Mouse (Mus musculus) MN1 (cell line): ENCODE results near the gene Gm49358.

Experiments used
- DNase-seq: peaks from one replicate; pipeline ENCODE4 v3.0.0-alpha.2; 2016; ENCODE audit warnings: low spot score

The Gm49358 gene

DNA sequence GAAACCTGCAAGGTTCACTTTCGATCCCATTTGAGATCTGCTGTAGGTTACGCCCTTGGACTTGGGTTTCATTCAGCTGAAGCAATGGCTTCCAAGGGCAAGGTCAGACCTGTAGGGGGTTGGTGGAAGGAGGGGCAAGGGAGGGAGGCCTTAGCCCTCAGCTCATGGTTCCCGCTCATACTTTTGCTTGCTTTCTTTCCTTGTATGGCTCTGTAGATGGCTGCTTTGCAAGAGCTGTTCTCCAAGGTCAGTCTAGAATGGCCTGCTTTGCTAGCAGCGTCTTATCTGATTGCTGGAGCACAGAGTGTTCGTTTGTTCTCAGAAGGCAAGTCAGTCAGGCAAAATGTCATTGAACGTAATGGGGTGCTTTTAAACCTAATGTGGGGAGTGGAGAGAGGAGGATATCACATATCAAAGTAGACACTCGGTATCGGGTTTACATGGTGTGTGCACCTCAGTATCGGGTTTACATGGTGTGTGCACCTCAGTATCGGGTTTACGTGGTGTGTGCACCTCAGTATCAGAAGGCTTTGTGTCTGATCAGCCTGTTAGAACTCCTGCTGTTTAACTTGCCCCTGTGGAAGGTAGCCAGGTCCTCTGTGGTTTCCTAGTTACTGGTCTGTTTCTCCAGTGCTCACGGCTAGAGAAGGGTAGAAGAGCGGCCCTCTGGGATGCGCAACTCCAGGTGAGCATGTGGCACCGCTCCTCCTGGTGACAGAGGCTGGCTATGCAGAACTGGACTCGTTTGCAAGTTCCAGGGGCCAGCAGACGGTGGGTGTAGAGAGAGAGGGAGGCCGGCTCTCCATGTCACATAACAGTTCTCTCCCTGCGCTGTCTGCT lies 50.7 kb downstream of the Gm49358 start:
- DNase-seq: no peak

DNA sequence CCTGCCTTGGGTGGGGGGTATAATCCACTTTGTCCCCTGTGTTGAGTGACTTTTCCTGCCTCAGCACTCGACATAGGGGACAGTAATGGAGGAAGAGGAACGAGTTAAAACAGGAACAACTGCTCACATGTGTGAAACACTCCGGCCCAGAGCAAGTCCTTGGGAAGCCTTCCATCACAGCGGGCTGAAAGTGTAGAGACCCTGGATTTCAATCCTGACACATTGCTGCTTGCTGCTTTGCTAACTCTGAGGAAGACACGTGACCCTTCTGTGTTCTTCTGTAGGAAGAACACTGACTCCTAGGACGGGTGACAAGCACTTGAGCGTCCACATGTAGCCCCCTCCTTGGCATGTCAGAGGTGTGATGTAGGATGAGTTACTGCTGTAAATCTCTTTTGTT lies 51.4 kb downstream of the Gm49358 start:
- no peak for DNase-seq

- DNase-seq: no peak
These were observed 55.9 kb downstream of the Gm49358 start for GRCm38 (mm10) chr10:86819649-86820165.

DNA sequence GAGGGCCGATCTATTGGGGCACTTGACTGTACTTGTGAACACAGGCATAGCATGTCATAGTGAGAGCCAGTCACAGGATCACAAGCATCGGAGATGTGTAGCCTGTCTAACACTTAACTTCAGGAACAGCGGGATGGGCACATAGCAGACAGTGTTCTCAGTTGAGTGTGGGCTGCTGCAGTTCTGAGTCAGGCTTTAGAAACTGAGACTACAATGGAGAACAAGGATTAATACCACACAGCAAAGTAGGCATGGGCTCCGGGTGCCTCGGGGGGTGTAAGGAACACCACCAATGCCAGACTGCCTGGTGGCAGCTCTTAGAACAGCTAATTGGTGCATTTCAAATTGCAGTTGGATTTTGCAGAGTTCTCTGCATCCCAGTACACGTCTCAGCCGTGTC lies 57.2 kb downstream of the Gm49358 start:
- DNase-seq: no peak

GRCm38 (mm10) chr10:86824093-86824492 lies 60.3 kb downstream of the Gm49358 start:
- no peak for DNase-seq

DNA sequence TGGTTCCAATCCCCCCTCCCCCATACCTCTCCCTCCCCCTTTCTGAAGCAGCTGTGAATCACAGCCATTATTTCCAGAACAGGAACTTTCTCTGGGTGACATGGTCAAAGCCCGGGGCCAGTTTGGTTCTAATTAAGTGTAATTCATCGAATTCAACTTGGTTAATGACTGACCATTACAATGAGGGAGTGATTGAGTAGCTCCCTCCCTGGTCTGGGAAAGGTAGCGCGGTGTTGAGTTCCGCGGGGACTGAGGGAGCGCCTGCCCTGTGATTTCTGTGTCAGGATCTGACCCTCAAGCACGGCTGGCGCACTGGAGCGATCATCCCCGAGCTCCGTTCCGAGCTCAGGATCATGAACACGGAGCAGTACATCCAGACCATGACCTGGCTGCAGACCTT lies 61.1 kb downstream of the Gm49358 start:
- DNase-seq: no peak

DNA sequence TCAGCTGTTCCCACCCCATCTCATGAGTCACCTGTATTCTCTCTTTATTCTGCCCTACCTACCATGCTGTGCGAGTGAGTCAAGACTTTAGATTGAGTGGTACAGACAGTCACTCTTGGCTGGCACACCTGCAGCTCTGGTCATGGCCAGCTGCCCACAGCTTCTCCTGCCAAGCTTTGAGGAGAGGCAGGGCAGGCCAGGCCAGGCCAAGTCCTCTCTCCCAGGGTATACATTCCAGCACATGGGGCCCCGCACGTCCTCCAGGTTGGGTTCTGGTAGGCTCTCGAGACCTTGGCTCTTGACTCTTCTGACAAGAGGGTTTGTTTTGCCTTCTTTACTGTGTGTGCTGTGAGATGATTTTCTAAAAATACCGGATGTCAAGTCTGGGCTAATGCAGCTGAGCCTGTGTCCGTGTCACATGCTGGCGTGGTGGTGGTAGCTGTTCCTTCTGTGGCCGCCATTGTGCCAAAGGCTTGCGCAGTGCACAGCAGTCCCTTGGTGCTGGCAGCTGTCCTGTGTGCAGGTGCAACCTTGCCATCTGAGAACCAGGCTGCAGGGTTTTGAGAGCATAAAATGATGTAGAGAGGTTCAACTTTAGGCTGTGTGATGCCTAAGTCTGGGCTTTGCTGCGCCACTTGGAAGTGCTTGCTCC lies 62.2 kb downstream of the Gm49358 start:
- no peak for DNase-seq

GRCm38 (mm10) chr10:86826929-86827328 lies 63.2 kb downstream of the Gm49358 start:
- no peak for DNase-seq

DNA sequence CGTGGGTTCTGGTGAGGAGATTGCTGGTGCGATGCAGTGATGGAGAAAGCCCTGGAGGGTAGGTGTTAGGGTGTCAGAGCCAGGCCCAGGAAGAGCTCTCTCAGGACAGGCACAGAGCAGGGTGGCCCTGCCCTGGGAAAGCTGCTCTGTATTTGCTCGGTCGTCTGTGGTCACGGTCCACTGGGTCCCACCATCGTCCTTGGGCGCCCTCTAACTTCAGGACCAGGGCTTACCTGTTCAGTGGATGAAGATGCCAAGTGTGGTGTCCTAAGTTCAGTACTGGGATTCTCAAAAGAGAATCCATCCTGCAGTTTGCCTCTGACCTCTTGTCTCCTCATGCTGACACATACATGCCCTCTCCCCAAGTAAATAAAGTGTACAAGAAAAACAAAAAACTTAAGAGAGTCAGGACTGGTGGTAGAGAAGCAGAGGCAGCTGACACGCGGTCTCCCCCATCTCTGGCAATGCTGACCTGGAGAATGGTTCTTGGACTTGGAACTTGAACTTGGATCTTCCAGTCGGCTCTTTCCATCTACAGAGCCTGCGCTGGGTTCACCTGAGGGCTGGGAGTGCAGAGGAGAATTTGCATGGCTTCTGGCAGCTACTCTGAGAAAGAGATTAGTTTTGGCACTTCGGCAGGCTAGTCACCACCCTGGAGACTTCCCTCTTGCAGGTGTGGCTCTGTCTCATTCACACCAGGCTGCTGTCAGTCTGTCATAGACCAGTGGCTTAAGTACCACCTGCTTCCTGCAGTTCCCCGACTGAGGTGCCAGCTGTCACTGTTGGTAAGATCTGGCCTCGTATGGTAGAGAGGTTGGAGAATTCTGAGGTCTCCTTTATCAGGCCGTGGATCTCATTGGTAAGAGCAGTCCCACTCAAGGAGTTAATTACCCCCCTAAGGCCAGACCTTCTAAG lies 64.7 kb downstream of the Gm49358 start:
- no peak for DNase-seq

- no peak for DNase-seq
These were observed 65.7 kb downstream of the Gm49358 start for GRCm38 (mm10) chr10:86829515-86829914.

DNA sequence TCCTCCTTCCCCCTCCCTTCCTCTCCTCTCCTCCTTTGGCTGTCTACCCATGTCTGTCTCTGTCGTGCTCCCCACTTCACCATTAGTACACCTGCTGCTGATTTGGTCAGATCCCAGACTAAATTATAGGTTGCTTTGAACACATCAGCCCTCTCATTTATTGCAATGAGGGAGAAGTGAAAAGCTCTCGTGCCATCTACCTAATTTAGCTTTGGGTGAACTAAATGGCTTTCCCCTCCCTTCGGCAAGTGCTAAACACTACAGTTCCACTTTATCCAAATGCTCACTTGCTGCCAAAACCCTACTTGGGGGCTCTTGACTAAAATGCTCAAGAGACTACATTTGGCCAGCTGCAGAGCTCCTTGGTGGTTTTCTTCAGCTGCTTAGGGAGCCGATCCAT lies 73.0 kb downstream of the Gm49358 start:
- no peak for DNase-seq

GRCm38 (mm10) chr10:86838827-86839226 lies 75.1 kb downstream of the Gm49358 start:
- no peak for DNase-seq

DNA sequence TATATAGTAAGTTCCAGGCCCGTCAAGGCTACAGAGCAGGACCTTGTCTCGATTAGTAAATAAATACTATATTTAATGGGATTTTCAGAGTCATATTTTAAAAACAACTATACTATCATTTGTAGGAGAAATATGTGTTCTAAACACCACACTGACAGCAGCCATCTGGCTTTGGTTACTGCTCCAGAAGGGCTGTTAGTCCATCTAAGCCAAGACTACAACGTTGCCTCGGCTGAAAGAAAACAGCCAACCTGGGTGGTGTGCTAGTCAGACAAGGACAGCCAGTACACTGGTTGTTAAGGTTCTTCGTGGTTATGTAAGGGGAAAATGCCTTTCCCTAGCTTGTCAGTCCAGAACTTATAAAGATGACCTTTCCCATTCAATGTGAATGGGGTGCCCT lies 78.9 kb downstream of the Gm49358 start:
- DNase-seq: no peak

DNA sequence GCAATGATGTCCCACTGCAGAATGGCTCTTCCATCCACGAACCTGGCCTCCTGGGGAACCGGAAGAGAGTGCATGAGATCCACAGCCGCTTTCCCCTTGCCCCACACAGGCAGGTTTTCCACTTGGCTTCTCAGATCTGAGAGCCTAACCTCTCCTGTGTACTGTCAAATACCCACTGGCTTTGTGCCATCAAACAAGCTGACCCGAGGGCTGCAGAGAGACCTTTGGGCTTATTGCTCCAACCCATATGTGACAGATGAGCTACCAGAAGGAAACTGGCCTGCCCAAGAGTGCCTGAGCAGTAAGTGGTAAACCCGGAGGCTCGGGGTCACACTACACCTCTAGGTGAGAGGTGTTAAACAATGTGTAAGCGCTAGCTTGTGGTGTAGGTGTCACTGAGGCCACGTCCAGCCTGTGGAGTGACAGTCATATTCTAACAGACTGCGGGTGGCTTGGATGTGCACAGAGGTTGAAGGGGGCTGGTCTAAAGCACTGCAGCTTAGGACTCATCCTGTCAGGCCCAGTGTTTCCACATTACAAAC lies 83.2 kb downstream of the Gm49358 start:
- DNase-seq: no peak

DNA sequence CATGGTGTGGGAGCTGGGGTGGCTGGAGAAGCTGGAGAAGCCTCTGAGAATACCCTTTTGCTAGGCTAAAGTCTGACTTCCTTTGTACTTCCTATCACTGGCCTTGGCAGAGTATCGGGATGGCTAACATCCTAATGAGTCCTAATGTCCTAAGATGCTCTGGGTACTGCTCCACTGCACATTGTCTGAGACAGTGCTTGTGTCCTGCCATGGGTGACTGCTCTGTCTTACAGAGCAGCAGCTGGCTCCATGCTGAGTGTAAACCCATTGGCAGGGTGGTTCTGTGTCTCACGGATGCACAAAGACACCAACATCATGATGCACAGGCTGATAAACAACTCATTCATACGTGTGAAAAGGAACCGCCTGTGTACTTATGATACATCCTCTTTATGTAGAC lies 85.3 kb downstream of the Gm49358 start:
- no peak for DNase-seq

DNA sequence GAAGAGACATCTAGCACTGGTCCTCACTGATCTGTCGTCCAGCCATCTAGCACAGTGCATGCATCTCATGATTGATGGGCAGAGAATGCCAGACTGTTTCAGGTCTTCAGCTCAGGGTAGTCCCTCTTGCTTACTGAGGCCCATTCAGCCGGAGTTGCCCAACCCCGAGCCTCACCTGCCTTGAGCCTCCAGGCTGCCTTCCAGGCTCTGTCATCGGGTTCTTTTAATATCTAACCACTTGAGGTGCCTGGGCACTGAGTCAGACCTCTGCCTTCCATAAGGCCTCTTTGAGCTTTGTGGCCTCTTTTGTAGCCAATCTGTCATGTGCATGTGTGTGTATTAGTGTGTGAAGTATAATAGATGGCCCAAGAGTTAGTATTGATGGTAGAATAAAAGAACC lies 85.7 kb downstream of the Gm49358 start:
- DNase-seq: no peak

GRCm38 (mm10) chr10:86852160-86852559 lies 88.4 kb downstream of the Gm49358 start:
- DNase-seq: no peak

DNA sequence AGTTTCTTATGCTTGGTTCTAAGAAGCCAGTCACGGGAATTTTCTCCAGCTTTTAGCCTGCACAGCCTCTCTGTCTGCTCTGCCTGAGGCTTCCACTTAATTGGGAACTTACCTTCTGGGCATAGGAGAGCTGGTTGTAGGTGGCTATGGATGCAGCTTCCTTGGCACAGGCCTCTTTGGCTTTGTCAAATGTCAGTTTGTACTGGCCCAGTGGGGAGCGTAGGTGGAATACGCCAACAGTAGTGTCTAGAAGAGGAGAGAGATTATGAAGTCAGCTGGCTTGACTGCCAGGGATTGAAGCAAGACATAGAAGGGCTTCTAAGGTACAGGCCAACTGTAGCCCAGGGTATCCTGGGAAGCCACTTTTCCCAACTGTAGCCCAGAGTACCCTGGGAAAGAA lies 89.7 kb downstream of the Gm49358 start:
- DNase-seq: no peak

- DNase-seq: no peak
These were observed 96.6 kb downstream of the Gm49358 start for GRCm38 (mm10) chr10:86860396-86860795.

DNA sequence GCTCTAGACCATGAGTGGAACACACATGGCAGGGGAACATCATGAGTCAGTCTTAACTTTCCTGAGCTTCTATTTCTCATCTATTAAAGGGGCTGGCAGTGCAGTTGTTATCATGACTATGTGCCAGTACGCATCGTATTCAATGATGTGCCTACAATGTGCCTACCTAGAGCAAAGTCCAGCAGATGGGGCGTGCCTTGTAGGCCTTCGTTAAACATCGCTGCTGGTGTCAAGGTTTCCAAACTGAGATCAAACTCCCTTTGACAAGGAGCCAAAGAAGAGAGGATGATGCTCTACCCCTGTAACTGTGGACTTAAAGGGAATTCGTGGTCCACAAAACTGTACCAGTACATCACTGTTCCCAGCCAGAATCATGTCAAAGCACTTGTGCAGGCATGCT lies 98.7 kb downstream of the Gm49358 start:
- no peak for DNase-seq

GRCm38 (mm10) chr10:86863429-86863828 lies 99.7 kb downstream of the Gm49358 start:
- DNase-seq: no peak

- DNase-seq: no peak
These were observed 108.3 kb downstream of the Gm49358 start for GRCm38 (mm10) chr10:86872121-86872520.
